18 mouse cellular contexts compared by ENCODE assay signal in the genomic region with DNA sequence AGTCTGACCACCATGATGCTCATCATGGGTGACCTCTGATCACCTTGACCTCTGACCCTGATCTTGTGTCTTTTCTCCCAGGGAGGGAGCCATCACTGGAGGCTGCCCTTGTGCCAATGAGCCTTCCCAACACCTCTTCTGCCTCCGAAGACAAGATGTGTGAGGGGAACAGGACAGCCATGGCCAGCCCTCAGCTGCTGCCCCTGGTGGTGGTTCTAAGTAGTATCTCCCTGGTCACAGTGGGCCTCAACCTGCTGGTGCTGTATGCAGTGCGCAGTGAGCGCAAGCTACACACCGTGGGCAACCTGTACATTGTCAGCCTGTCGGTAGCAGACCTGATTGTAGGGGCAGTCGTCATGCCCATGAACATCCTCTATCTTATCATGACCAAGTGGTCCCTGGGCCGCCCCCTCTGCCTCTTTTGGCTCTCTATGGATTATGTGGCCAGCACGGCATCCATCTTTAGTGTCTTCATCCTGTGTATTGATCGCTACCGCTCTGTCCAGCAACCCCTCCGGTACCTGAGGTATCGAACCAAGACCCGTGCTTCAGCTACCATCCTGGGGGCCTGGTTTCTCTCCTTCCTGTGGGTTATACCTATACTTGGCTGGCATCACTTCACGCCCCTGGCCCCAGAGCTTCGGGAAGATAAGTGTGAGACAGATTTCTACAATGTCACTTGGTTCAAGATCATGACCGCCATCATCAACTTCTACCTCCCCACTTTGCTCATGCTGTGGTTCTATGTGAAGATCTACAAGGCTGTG.
DNase-seq lines count a peak whose midpoint lies in the region; ATAC-seq and TF ChIP-seq lines count a peak whose summit lies in the region.
"Had no signal": no experiment of that assay in that cellular context is flagged by ENCODE, and none has a peak within 500 bp of the region (broad histone marks: within the 10 kb centered on the region; RNA-seq: fewer than 3 reads in every experiment).

No protein-coding gene starts in this region.

- H3K4me1 ChIP-seq in embryonic facial prominence, embryonic 11.5 days (ENCODE audit: control insufficient read depth, insufficient read depth, low read length), result no peaks in the 10 kb centered on the region
- H3K4me1 ChIP-seq in embryonic facial prominence, embryonic 10.5 days, result no peaks in the 10 kb centered on the region
- H3K4me1 ChIP-seq in kidney, embryonic 15.5 days, result no peaks in the 10 kb centered on the region
- peaks cover 5% of the 10 kb centered on the region; the same call in 1 of the 2 replicates for H3K4me1 ChIP-seq in lung, embryonic 16.5 days (replicated peaks; ENCODE audit: control insufficient read depth, insufficient read depth, low read length)
- no peaks in the 10 kb centered on the region for H3K4me1 ChIP-seq in lung, adult 2 months (ENCODE audit: control insufficient read depth, insufficient read depth, low read length)
- no peaks in the 10 kb centered on the region for H3K4me1 ChIP-seq in embryonic fibroblast, embryonic 13.5 days (ENCODE audit: control insufficient read depth, insufficient read depth, low read length)
- H3K4me1 ChIP-seq: heart, embryonic 12.5 days had no signal

- DNase-seq in embryonic facial prominence, embryonic 11.5 days (ENCODE audit: low spot score), result no peak
- no peak for DNase-seq in embryonic facial prominence, embryonic 10.5 days (ENCODE audit: low spot score)
- no peak for DNase-seq in kidney, postnatal 10 days
- no peak for DNase-seq in lung, adult 2 months
- no peak for DNase-seq in embryo, embryonic 9.5 days (ENCODE audit: extremely low spot score)
- DNase-seq: adrenal gland, adult 8-10 months; cerebellum, adult 9-10 months; kidney, adult 2 months; lung, adult 18-20 months; right cerebral cortex, postnatal 14 days; thymus, postnatal 36 days had no signal

- H3K27ac ChIP-seq in embryonic facial prominence, embryonic 11.5 days (replicated peaks; ENCODE audit: low read depth, low read length), result no peak overlapping the region
- H3K27ac ChIP-seq in embryonic facial prominence, embryonic 10.5 days (replicated peaks), result no peak overlapping the region
- H3K27ac ChIP-seq in kidney, embryonic 15.5 days, result no peak overlapping the region
- peak overlapping the region; percentile 55; the same call in 1 of the 2 replicates for H3K27ac ChIP-seq in lung, embryonic 16.5 days (ENCODE audit: low read length)
- H3K27ac ChIP-seq in embryonic fibroblast, embryonic 13.5 days (ENCODE audit: insufficient read depth, low read length), result no peak overlapping the region
- H3K27ac ChIP-seq: forebrain, embryonic 10.5 days; hindbrain, embryonic 10.5 days had no signal

- no peak overlapping the region for H3K4me3 ChIP-seq in embryonic facial prominence, embryonic 11.5 days (ENCODE audit: low read depth, low read length)
- H3K4me3 ChIP-seq in embryonic facial prominence, embryonic 10.5 days, result no peak overlapping the region
- no peak overlapping the region for H3K4me3 ChIP-seq in kidney, embryonic 15.5 days (replicated peaks)
- no peak overlapping the region for H3K4me3 ChIP-seq in lung, embryonic 16.5 days (ENCODE audit: low read length)
- no peak overlapping the region for H3K4me3 ChIP-seq in lung, adult 2 months (replicated peaks; ENCODE audit: extremely low read depth, low read depth, low read length)
- no peak overlapping the region for H3K4me3 ChIP-seq in embryonic fibroblast, embryonic 13.5 days (ENCODE audit: insufficient read depth, low read length)
- H3K4me3 ChIP-seq: forebrain, embryonic 10.5 days; heart, embryonic 12.5 days; hindbrain, embryonic 10.5 days had no signal

- no peak overlapping the region for H3K4me2 ChIP-seq in embryonic facial prominence, embryonic 11.5 days (ENCODE audit: low read depth, low read length)
- no peak overlapping the region for H3K4me2 ChIP-seq in kidney, embryonic 15.5 days
- H3K4me2 ChIP-seq in lung, embryonic 16.5 days (ENCODE audit: low read depth, low read length), result no peak overlapping the region
- H3K4me2 ChIP-seq: heart, embryonic 12.5 days; midbrain, embryonic 11.5 days had no signal

- WGBS in embryonic facial prominence, embryonic 11.5 days, result 92% methylated on average over 16 of the region's 16 CpGs
- 92% methylated on average over 16 of the region's 16 CpGs for WGBS in embryonic facial prominence, embryonic 10.5 days
- WGBS in kidney, embryonic 15.5 days, result 92% methylated on average over 16 of the region's 16 CpGs
- 88% methylated on average over 16 of the region's 16 CpGs for WGBS in lung, embryonic 16.5 days
- WGBS in lung, adult 2 months, result 87% methylated on average over 16 of the region's 16 CpGs

- no peak for TF ChIP-seq POLR2A in lung, adult 2 months (IDR thresholded peaks at IDR 0.05; ENCODE audit: borderline replicate concordance, extremely low read depth, low read depth, low read length)
- no peak for TF ChIP-seq POLR2A in embryonic fibroblast, embryonic 13.5 days (IDR thresholded peaks at IDR 0.05; ENCODE audit: low read depth, low read length)

- H3K9ac ChIP-seq in embryonic facial prominence, embryonic 11.5 days (replicated peaks; ENCODE audit: low read length), result no peak overlapping the region
- H3K9ac ChIP-seq in kidney, embryonic 15.5 days, result no peak overlapping the region
- no peak overlapping the region for H3K9ac ChIP-seq in lung, embryonic 16.5 days (ENCODE audit: low read length)
- H3K9ac ChIP-seq: heart, embryonic 12.5 days had no signal

- 0 out of 2 replicates have a peak, but pooled peaks have one; percentile 48 for ATAC-seq in embryonic facial prominence, embryonic 11.5 days (replicated peaks; ENCODE audit: insufficient number of reproducible peaks, low FRiP score, low TSS enrichment, low read depth)
- 0 out of 2 replicates have a peak, but pooled peaks have one; percentile 22 for ATAC-seq in kidney, embryonic 15.5 days (replicated peaks; ENCODE audit: low FRiP score)
- ATAC-seq in lung, embryonic 16.5 days (ENCODE audit: low read depth), result no peak

- no peak for TF ChIP-seq CTCF in lung, adult 2 months (IDR thresholded peaks at IDR 0.05; ENCODE audit: insufficient read depth, low read length)
- peak; percentile 22; the same call in 1 of the 2 replicates for TF ChIP-seq CTCF in embryonic fibroblast, embryonic 13.5 days (IDR thresholded peaks at IDR 0.05; ENCODE audit: borderline replicate concordance, insufficient read depth, low read length)

- no peaks in the 10 kb centered on the region for H3K9me3 ChIP-seq in embryonic facial prominence, embryonic 11.5 days (replicated peaks; ENCODE audit: control insufficient read depth, low read length)
- no peaks in the 10 kb centered on the region for H3K9me3 ChIP-seq in embryonic facial prominence, embryonic 10.5 days
- no peaks in the 10 kb centered on the region for H3K9me3 ChIP-seq in kidney, embryonic 15.5 days (replicated peaks)
- no peaks in the 10 kb centered on the region for H3K9me3 ChIP-seq in lung, embryonic 16.5 days (ENCODE audit: control insufficient read depth, low read length)
- H3K9me3 ChIP-seq: forebrain, embryonic 10.5 days; hindbrain, embryonic 10.5 days had no signal

- H3K27me3 ChIP-seq in embryonic facial prominence, embryonic 11.5 days (ENCODE audit: control insufficient read depth, insufficient read depth, low read length), result no peaks in the 10 kb centered on the region
- no peaks in the 10 kb centered on the region for H3K27me3 ChIP-seq in embryonic facial prominence, embryonic 10.5 days (replicated peaks; ENCODE audit: low read depth, poor library complexity, severe bottlenecking)
- H3K27me3 ChIP-seq in kidney, embryonic 15.5 days, result 0 out of 2 replicates have a peak, but pooled peaks cover 6% of the 10 kb centered on the region
- no peaks in the 10 kb centered on the region; the same call in 1 of the 2 replicates for H3K27me3 ChIP-seq in lung, embryonic 16.5 days (ENCODE audit: control insufficient read depth, insufficient read depth, low read depth, low read length)

- H3K36me3 ChIP-seq in embryonic facial prominence, embryonic 11.5 days (replicated peaks; ENCODE audit: control insufficient read depth, insufficient read depth, low read depth, low read length), result no peaks in the 10 kb centered on the region
- no peaks in the 10 kb centered on the region for H3K36me3 ChIP-seq in embryonic facial prominence, embryonic 10.5 days (replicated peaks)
- H3K36me3 ChIP-seq in kidney, embryonic 15.5 days, result no peaks in the 10 kb centered on the region
- no peaks in the 10 kb centered on the region for H3K36me3 ChIP-seq in lung, embryonic 16.5 days (ENCODE audit: control insufficient read depth, insufficient read depth, low read length)
- H3K36me3 ChIP-seq: forebrain, embryonic 10.5 days; heart, embryonic 12.5 days; hindbrain, embryonic 10.5 days had no signal
